Mouse (Mus musculus) testis, postnatal 14 days (tissue): ENCODE data around the gene Dnajc17.

Source experiments
- DNase-seq: peaks from one replicate; pipeline ENCODE4 v3.0.0; 2021; ENCODE audit warnings: low spot score

The Dnajc17 gene

DNA sequence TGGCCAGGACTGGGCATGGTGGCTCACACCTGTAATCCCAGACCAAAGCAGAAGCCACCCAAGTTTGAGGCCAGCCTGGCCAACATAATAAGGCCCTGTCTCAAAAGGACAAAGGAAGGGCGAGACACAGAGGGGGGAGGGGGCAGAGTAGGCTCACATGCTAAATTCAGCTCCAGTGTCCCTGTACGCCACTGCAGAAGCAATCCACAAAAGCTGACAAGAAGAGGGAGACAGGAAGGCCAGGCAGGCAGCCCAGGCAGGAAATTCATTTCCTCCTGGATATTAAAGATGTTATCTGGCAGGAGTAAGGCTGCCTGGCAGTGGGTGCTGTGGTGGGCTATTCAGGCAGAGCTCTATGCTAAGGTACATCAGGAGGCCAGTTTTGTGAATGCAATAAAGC lies 47.3 kb downstream of the Dnajc17 start:
- DNase-seq: no peak

DNA sequence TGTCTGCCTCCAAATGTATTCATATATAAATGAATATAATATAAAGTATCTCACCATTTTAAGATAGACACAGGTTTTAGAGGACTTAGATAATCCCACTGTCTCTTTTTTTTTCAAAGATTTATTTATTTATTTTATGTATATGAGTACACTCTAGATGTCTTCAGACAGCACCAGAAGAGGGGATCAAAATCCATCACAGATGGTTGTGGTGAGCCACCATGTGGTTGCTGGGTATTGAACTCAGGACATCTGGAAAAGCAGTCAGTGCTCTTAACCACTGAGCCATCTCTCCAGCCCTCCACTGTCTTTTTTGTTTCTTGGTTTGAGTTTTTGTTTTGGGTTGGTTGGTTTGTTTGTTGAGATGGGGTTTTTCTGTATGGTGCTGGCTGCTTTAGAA lies 50.8 kb downstream of the Dnajc17 start:
- DNase-seq: no peak

DNA sequence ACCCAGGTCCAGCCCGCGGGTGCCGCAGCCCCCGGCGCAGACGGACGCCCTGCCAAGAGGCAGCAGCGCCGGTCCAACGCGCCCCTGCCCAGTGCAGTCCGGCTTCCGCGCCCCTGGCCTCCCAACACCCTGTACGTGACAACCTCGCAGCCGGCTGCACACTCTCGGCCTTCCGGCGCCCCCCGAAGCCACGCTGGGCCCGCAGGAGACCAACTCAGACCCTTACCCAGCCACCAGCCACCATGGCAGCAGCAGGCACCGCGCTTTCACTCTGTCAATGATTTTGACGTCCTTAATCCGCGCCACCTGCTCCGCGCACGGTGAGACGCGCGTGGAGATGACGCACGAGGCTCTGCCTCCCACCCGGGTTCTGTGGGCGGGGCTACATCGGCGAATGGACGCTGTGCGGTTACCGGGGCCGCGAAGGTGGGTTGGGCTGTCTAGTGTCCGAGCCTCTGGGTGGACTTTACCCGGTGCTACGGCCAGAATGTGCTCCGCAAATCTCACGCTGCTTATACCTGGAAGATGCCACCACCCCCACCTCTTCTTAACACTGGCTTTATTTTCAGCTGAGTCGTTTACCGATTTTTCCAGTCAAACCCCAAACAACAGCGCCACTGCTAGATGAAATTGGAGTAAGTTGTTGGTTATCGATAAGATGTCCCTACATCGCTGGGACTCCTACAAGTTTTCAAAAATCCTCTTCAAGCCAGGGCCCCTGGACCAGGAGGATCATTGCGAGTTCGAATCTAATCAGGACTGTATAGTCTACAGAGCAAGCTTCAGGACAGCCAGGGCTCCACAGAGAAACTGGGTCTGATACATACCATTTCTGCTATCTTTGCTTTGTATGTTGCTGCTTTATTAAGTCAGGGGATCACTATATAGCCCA lies 51.7 kb downstream of the Dnajc17 start, which contains the start of gene Rmdn3:
Gene Rmdn3, minus strand, starts transcription at position 354 of the 892 bp plus-strand sequence.
- DNase-seq: peak; percentile 94

GRCm38 (mm10) chr2:119156081-119156680 lies 52.4 kb downstream of the Dnajc17 start:
- no peak for DNase-seq

GRCm38 (mm10) chr2:119155388-119155787 lies 53.2 kb downstream of the Dnajc17 start:
- no peak for DNase-seq

GRCm38 (mm10) chr2:119154683-119155082 lies 53.9 kb downstream of the Dnajc17 start:
- no peak for DNase-seq

GRCm38 (mm10) chr2:119152255-119152654 lies 56.3 kb downstream of the Dnajc17 start:
- DNase-seq: no peak

DNA sequence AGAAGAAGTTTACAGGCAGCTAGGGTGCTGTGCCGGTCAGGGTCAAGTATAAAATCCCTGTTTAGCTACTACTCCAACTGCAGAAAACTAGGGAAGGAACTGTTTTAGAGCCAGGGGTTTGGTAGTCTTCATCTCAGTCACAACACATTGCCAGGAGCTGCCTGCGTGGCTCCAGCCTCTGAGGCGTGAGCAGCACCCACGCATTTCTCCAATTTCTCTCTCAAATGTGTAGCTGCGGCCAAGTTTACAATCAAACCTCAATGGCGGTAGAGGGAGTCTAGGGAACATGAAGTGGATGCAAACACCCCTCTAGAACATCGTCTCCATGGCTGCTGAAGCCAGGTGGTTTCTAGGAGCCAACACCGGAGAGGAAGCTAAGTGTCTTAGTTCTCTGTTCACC lies 60.8 kb downstream of the Dnajc17 start:
- DNase-seq: no peak

DNA sequence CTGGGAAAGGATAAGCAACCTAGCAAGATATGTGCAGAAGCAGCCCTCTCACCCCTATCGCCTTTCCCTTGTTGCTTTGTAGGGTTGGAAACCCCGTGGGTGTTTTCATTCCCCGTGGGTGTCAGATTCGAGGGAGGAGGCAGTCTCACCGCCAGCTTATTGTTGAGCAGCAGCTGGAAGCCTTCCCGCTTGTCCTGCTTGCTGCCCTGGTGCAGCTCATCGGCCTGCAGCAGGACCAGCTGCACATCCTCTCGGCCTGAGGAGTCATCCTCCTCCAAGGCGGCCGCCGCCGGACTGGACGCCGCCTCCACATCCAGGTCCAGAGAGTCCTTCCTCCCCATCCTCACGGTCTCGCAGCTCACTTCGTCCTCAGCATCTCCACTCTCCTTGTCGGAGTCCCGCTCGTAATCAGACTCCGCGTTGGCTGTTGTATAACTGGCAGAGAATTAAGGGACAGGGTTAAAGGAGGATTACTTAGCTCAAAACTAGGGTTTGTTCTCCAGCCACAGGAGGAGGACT lies 61.4 kb downstream of the Dnajc17 start:
- DNase-seq: no peak

DNA sequence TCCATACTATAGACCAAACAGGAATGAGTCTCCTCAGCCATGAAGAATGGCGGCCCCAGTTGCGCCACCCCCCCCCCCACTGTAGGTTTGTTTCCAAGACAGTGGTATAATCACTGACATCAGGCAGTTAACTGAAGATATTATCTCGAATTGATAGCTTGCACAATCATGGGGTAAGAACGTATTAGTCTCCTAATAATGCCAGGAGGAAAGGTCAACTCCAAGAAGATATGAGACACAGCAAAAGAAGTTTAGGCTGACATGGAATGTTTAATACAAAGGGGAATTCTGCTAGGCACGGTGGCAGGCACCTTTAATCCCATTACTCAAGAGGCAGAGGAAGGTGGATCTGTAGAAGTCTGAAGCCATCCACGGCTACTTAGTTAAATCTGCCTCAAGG lies 62.2 kb downstream of the Dnajc17 start:
- no peak for DNase-seq

GRCm38 (mm10) chr2:119145199-119145598 lies 63.4 kb downstream of the Dnajc17 start:
- no peak for DNase-seq

DNA sequence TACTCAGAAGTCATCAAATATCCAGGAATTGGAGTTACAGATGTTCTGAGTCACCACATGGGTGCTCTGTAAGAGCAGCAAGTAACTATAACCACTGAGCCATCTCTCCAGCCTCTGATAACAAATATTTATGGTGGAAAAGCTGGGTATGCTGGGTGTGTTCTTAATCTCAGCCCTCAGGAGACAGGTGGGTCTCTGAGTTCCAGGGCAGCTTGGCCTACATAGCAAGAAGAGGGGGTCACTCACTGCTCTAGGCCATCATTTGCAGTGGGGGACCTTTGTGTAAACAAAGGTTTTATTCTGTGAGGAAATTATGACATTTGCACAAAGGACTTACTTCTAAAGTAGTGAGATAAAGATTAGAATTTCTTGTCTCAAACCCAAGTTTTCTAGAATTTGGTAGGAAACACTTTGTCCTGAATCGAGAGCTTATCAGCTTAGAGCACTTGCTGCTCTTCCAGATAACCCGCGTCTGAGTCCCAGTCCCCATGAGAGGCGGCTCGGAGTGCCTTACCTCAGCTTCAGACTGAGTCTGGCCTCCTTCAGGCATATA lies 72.2 kb downstream of the Dnajc17 start:
- DNase-seq: no peak
